Mouse (Mus musculus): Measurements from ENCODE around the gene Chkb. TPM values are rescaled to one million over a fixed set of nuclear protein-coding genes. Genes with fewer than 3 reads are reported as not detected.

The Chkb gene
- total RNA-seq, 2 experiments from 2014 or later = 34.3 to 43.4 TPM

DNA sequence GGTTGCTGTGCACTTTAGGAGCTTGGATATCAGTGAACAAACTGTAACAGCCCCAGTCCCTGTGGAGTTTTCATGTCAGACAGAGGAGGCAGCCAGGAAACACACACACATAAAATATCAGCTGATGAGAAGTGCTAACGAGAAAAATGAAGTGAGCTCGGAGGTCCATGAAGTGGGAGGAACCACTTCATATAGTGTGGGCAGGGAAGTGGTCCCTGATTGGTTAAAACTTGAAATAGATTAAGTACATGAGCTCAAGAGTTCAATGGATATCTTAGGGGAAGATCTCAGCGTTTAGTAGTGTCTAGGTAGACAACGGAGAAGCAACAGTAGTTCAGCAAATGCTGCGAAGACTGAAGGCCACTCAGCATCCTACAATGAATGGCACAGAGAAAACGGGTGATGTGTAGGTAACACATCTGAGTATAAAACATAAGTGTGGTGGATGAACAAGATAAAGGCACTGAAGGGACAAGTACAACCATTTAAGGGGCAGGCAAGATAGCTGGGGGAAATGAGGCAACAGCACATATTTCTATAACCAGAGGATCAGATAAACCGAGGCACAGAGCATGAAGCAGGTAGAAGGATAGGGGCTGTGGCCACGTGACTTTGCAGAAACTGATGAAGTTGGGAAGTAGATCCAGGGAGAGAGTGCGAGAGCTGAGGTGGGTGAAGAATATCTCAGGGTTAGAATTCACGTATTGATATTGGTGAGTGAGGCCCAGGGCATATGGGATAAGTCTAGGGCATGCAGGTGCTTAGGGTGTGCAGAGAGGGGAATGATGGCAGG lies 24.7 kb downstream of the Chkb start:
- no peak for DNase-seq (ENCODE audit: extremely low spot score in 1 of 2, low spot score in 1 of 2)

DNA sequence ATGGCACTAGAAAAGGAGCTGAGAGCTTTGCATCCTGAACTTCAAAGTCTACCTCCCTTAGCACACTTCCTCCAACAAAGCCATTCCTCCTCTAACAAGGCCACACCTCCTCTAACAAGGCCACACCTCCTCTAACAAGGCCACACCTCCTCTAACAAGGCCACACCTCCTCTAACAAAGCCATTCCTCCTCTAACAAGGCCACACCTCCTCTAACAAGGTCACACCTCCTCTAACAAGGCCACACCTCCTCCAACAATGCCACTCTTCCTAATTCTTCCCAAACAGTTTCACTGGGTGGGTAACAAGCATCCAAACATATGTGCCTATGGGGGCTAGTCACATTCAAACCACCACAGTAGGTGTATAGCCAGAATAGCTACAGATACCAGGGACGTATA lies 27.2 kb downstream of the Chkb start:
- no peak for DNase-seq (ENCODE audit: extremely low spot score in 1 of 2, low spot score in 1 of 2)

DNA sequence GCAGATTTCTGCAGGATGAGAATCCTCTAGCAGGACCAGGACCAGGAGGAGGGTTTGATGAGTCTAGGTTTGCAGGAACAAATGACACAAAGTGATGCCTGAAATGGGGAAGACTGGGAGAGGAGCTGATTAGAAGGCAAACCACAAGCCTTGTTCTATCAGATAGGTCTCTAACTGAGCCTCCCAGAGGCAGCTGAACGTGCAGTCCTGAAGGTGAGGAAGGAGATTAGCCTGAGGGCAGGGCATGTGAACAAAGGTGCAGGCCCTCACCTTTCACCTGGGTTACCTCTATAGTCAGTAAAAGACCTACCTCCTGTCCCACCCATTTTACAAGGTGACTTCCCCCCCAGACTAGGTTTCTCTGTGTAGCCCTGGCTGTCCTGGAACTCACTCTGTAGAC lies 30.0 kb downstream of the Chkb start:
- DNase-seq (ENCODE audit: extremely low spot score in 1 of 2, low spot score in 1 of 2) = no peak

DNA sequence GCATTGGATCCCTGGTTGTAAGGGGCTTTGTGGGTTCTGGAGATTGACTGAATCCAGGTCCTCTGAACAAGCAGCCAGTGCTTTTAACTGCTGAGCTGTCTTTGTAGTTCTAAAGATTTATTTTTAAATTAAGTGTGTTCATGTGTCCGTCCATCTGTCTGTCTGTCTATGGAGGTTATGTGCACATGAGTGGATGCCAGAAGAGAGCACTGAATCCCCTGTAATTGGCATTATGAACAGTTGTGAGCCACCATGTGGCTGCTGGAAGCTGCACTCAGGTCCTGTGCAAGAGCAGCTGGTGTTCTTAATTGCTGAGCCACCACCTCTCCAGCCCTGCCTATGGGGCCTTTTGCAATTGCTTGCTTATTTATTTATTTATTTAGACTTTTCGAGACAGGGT lies 31.6 kb downstream of the Chkb start:
- no peak for DNase-seq (ENCODE audit: extremely low spot score in 1 of 2, low spot score in 1 of 2)

DNA sequence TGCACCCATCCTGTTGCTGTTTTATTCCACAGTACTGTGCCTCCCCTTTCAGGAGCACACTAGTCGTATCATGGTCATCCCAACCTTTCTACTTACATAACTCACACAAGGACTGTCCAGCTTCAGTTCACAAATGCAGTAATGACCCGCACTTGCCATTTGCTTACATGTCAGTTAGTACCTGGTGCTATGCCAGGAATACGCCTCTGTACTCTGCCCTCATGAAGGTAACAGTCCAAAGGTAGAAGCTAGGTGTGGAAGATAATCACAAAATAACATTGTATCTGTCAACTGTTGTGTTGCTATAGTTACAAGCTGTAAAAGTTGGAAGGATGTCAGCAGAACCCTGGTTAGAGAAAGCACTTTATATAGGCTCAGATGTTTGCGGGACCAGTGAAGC lies 32.8 kb downstream of the Chkb start:
- no peak for DNase-seq (ENCODE audit: extremely low spot score in 1 of 2, low spot score in 1 of 2)

DNA sequence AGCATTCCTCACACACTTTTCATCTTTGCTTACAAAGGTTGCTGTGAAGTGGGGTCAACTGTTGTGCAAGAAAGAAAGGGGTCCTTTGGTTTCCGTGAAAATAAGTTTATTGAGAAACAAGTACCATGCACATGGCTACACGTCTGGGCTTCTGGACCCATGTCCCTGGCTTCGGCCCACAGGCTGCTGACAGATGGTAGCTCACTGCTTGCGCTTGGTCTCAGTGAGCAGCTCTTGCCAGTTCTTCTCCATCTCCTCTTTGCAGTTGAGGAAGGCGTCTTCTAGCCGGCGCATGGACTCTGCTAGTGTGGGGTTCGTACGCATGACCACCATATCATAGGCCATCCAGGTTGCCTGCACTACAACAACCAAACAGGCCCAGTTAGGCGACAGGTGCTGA lies 39.6 kb downstream of the Chkb start:
- no peak for DNase-seq (ENCODE audit: extremely low spot score in 1 of 2, low spot score in 1 of 2)

DNA sequence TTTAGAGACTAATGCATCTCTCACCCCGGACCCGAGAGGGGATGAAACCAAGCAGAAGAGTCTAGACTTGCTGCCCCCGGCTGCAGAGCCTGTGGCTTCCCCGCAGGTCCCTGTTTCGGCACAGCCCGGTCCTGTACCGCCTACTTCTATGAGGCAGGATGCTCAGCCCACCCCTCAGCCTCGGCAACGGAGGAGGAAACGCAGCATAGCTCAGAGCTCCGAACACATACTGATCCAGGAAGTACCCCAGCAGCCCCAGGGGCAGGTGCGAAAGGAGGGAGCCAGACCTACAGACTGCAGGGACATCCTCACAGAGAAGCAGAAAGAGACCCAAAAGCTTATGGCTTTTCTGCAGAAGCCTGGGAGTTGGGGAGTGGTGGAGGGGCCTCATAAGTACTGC lies 42.6 kb downstream of the Chkb start:
- DNase-seq (ENCODE audit: extremely low spot score in 1 of 2, low spot score in 1 of 2) = no peak

DNA sequence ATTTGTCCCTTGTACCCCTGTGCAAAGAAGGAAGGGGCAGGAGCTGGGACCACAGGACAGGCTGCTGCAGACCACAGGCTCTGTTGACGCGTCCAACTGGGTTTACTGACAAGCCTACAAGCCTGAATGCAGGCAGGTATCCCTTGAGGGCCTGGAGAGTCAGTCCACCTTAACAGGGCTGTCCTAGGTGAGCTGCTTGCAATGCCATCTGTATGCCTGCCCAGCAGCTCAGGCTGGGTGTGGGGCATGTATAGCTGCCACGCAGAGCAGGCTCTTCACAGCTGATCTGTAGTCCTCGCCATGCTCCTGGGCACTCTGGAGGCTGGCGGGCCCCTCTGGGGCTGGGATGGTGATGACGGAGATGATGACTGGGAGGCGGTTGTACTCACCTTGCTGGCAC lies 45.1 kb downstream of the Chkb start, which contains the start of gene Klhdc7b:
Gene Klhdc7b (plus strand): TSS at position 301 of the 400 bp plus-strand sequence.
- no peak for DNase-seq (ENCODE audit: extremely low spot score in 1 of 2, low spot score in 1 of 2)

DNA sequence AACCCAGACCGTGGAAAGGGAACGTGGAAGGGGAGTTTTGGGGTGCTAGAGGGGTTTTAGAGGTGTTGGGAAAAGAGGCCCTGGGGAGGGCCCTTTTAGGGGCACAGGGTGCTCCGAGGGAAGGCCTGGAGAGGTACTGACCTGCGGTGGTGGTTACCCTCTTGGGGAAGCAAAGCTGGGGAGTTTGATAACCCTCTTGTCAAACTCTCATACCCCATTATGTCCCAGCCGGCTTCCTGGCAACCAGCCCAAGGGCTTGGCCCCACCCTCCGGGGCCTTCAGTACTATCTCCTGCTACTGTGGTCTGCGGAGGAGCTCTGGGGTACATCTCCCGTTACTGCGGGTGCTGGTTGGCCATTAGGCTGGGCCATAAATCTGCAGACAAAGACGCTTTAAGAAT lies 50.3 kb downstream of the Chkb start:
- no peak for DNase-seq (ENCODE audit: extremely low spot score in 1 of 2, low spot score in 1 of 2)

DNA sequence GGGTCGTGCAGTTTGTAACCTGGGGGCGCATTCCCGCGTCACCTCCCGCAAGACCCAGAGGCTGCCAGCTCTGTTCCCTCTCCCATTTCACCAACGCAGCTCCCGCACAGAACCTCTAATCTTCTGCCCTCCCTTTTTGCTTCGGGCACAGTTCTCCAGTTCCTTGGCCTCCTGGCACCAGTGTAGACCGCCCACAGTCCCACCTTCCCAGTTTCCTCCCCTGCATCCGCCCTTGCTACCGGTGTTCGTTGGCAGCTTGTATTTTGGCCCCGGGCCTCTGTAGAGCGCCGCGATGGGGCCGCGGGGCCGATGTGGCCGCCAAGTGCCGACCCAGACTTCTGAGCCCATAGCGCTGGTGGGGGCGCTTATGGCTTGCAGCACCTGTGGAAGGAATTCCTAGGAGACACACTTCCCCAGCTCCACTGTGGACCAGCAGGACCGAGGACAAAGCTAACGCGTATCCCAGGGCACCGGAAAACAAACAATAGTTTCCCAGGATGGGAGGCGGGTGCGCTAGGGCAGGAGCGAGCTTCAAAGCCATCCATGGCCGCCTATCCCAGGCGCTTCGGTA lies 50.8 kb downstream of the Chkb start, which contains the start of gene Odf3b:
Gene Odf3b (minus strand): TSS at position 452 of the 571 bp plus-strand sequence.
- no peak for DNase-seq (ENCODE audit: extremely low spot score in 1 of 2, low spot score in 1 of 2)

DNA sequence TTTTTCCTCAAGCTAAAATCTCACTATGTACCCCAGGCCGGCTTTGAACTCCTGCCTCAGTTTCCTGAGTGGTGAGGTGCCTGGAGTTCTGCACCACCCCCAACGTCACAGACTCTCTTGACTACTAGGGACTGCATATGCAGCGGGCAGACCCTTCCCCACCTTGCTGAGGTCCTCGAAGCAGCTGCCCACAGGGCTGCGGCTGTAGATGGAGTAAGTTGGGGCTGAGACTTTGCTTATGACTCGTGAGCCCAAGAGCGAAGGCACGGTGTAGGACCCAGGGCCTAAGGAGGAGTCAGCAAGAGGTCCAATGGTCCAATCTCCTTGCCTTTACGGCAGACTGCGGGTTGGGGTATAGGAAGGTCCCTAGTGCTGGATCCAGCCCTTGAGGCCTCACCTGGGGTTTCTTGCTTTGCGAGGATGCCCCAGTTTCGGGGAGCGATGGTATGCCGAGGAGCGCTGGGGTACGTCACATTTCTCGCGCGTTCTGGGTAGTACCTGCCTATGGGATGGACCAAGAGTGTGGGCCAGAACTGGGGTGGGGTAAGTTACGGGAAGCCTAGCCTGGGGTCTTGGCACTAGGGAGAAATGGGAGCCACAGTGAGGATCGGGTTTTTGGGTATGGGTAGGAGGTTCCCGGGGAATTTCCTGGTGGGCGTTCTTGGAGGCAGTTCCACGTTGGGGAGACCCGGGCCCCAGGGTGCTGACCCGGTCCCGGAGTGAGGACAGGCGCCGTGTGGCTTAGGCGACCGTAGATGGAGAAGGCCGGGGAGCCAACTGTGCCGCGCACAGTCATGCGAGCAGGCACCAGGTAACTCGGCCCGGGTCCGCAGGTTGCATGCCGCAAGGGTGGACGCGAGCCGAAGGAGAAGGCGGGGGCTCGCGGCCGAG lies 51.5 kb downstream of the Chkb start:
- DNase-seq (ENCODE audit: extremely low spot score in 1 of 2, low spot score in 1 of 2) = no peak

DNA sequence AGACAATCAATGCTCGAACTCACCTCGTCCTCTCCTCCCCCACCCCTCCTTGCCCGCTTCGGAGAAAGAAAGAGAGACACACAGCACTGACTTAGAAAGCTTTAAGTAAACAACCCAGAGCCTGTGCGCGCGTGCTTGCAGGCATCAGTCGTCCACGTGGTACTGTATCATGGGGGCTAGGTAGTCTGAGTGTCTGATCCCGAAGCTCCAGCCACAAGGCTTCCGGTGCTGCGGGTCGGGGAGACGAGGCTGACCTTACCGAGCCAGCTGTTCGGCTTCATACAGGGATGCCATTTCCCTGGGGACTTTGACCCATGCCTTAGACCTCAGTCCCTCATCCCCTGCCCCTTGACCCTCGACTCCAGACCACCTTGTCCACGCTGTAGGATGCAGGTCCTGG lies 52.3 kb downstream of the Chkb start:
- no peak for DNase-seq (ENCODE audit: extremely low spot score in 1 of 2, low spot score in 1 of 2)

DNA sequence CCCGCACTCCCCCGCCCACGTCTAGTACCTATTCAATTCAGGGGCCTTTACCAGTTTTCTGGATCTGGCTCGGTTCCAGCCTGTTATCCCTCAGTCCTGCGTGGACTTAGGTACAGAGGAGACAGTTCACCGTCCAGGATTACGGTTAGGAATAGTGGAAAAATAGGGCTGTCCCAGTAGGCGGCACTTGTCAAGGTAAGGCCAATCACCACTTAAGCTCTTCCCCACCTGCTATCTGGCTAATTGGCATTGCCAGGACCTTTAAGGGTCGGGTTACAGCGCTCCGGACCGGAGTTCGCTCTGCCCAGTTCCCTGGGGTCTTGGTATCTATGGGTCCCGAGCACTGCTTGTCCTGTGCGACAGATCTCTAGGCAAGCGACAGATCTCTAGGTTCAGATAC lies 52.8 kb downstream of the Chkb start, which contains the start of gene Tymp:
Gene Tymp (minus strand): TSS at position 83 of the 400 bp plus-strand sequence.
- no peak for DNase-seq (ENCODE audit: extremely low spot score in 1 of 2, low spot score in 1 of 2)

Other genes with a start within 250 kb of the Chkb start
- 10 to 100 TPM; 50.0 to 56.5 TPM for gene Plxnb2, start 249.1 kb downstream of the Chkb start, total RNA-seq (2021)
- 10 to 100 TPM; 33.3 to 42.0 TPM for gene Dennd6b, start 233.4 kb downstream of the Chkb start, total RNA-seq (2021)
- 100 to 1,000 TPM; 164 to 166 TPM for gene Ppp6r2, start 218.4 kb downstream of the Chkb start, total RNA-seq (2021)
- 100 to 1,000 TPM; 317 to 364 TPM for gene Sbf1, start 114.6 kb downstream of the Chkb start, total RNA-seq (2021)
- not detected for gene Adm2, start 107.2 kb downstream of the Chkb start, total RNA-seq (2021)
- gene Miox, start 95.5 kb downstream of the Chkb start, total RNA-seq (2021) = not detected
- 10 to 100 TPM; 15.2 to 20.8 TPM for gene Lmf2, start 74.2 kb downstream of the Chkb start, total RNA-seq (2021)
- gene Ncaph2, start 74.2 kb downstream of the Chkb start, total RNA-seq (2021) = 10 to 100 TPM; 84.1 to 95.0 TPM
- 10 to 100 TPM; 34.1 to 36.7 TPM for gene Sco2, start 56.1 kb downstream of the Chkb start, total RNA-seq (2021)
- gene Tymp, start 52.9 kb downstream of the Chkb start, total RNA-seq (2021) = 1 to 10 TPM; 1.5 to 1.8 TPM
- gene Odf3b, start 50.6 kb downstream of the Chkb start, total RNA-seq (2021) = 1 to 10 TPM; 1.6 to 3.2 TPM
- under 1 TPM; 0.30 to 0.38 TPM for gene Klhdc7b, start 45.0 kb downstream of the Chkb start, total RNA-seq (2021)
- gene Syce3, start 19.4 kb downstream of the Chkb start, total RNA-seq (2021) = not detected
- gene Cpt1b, start 4.0 kb downstream of the Chkb start, total RNA-seq (2021) = 1 to 10 TPM; 1.4 to 2.3 TPM
- gene C730034F03Rik, start 319 bp downstream of the Chkb start, total RNA-seq (2021) = 1 to 10 TPM; 2.1 to 2.4 TPM
- gene Gm44502, start 212 bp downstream of the Chkb start, total RNA-seq (2021) = not detected
- gene Mapk8ip2, start 24.0 kb upstream of the Chkb start, total RNA-seq (2021) = 100 to 1,000 TPM; 242 to 243 TPM
- 10 to 100 TPM; 29.4 to 29.6 TPM for gene Arsa, start 47.5 kb upstream of the Chkb start, total RNA-seq (2021)
- 100 to 1,000 TPM; 235 to 265 TPM for gene Shank3, start 69.7 kb upstream of the Chkb start, total RNA-seq (2021)
- under 1 TPM; 0.37 to 0.96 TPM for gene Acr, start 138.4 kb upstream of the Chkb start, total RNA-seq (2021)
- 10 to 100 TPM; 27.3 to 33.4 TPM for gene Rabl2, start 162.0 kb upstream of the Chkb start, total RNA-seq (2021)

Data from layer of hippocampus, postnatal 25 days (tissue).